Mouse (Mus musculus) erythroblast, embryonic 14.5 days (primary cell): Measurements from ENCODE around the gene Epn1. TPM values are rescaled to one million over a fixed set of nuclear protein-coding genes. Genes with fewer than 3 reads are reported as not detected.

Source experiments
- H3K27me3 ChIP-seq: 2 replicates; pipeline ENCODE4 v1.6.1; 2012; ENCODE audit warnings: inconsistent platforms; ENCODE audit not compliant: control insufficient read depth
- H3K36me3 ChIP-seq: 2 replicates; pipeline ENCODE4 v1.6.1; 2012; ENCODE audit warnings: mild to moderate bottlenecking, inconsistent platforms; ENCODE audit not compliant: control insufficient read depth
- H3K4me1 ChIP-seq: 2 replicates; pipeline ENCODE4 v1.6.1; 2012; ENCODE audit warnings: inconsistent platforms; ENCODE audit not compliant: control insufficient read depth
- H3K4me3 ChIP-seq: replicated peaks from 2 replicates; pipeline ENCODE3; 2012; ENCODE audit warnings: moderate library complexity, mild to moderate bottlenecking, inconsistent platforms
- H3K9me3 ChIP-seq: 2 replicates; pipeline ENCODE4 v1.6.1; 2012; ENCODE audit warnings: low read length, inconsistent platforms, mixed read lengths; ENCODE audit not compliant: control insufficient read depth
- GATA1 ChIP-seq: IDR thresholded peaks from 2 replicates; pipeline ENCODE4 v1.6.1; 2012; ENCODE audit warnings: low read length, inconsistent platforms, mixed read lengths
- TAL1 ChIP-seq: IDR thresholded peaks from 3 replicates; pipeline ENCODE4 v1.6.1; 2012; ENCODE audit warnings: low read length, inconsistent platforms, mixed read lengths
- polyA plus RNA-seq: library from polyadenylated mRNA; stranded (reverse); fragments of >175 nt; gene quantifications from 2 replicates; pipeline ENCODE4 v1.2.3, GENCODE M21; 2012

Epn1 gene
- polyA plus RNA-seq, 1 experiment, result 227 TPM

GRCm38 (mm10) chr7:5038940-5039339 lies 41.1 kb upstream of the Epn1 start:
- Histone ChIP-seq H3K4me1 (peaks cover 27% of the 10 kb centered on the region), H3K9me3 (peaks cover 5% of the 10 kb centered on the region; the same call in 1 of the 2 replicates), H3K4me3 (peak overlapping the region; percentile 88), H3K27me3 (no peaks in the 10 kb centered on the region), H3K36me3 (peaks cover 14% of the 10 kb centered on the region)
- TF ChIP-seq TAL1 (no peak), GATA1 (no peak)

- Histone ChIP-seq H3K4me1 (no peaks in the 10 kb centered on the region; the same call in 1 of the 2 replicates), H3K36me3 (no peaks in the 10 kb centered on the region; the same call in none of the 2 replicates), H3K4me3 (no peak overlapping the region), H3K9me3 (peaks cover 5% of the 10 kb centered on the region), H3K27me3 (peaks cover 16% of the 10 kb centered on the region)
- TF ChIP-seq TAL1 (no peak), GATA1 (no peak)
Measured at GRCm38 (mm10) chr7:5044981-5045380, 35.1 kb upstream of the Epn1 start.

- no peaks in the 10 kb centered on the region; the same call in 1 of the 2 replicates for H3K36me3 ChIP-seq
- peaks cover 5% of the 10 kb centered on the region for H3K9me3 ChIP-seq
- H3K4me1 ChIP-seq, result no peaks in the 10 kb centered on the region
- H3K4me3 ChIP-seq, result no peak overlapping the region
- H3K27me3 ChIP-seq, result peaks cover 27% of the 10 kb centered on the region
- TF ChIP-seq GATA1, result no peak
- TF ChIP-seq TAL1, result no peak
Measured at GRCm38 (mm10) chr7:5046112-5046511, 33.9 kb upstream of the Epn1 start.

- Histone ChIP-seq H3K4me3 (no peak overlapping the region), H3K36me3 (no peaks in the 10 kb centered on the region), H3K9me3 (peaks cover 10% of the 10 kb centered on the region), H3K4me1 (peaks cover 5% of the 10 kb centered on the region), H3K27me3 (peaks cover 39% of the 10 kb centered on the region)
- TF ChIP-seq TAL1 (no peak), GATA1 (no peak)
Measured at GRCm38 (mm10) chr7:5047313-5047712, 32.7 kb upstream of the Epn1 start.

GRCm38 (mm10) chr7:5051193-5052192 lies 28.5 kb upstream of the Epn1 start, which contains the start of gene Zfp580:
Gene Zfp580 (plus strand): TSS chr7:5051538.
- no peak for TF ChIP-seq TAL1
- no peak for TF ChIP-seq GATA1
- Histone ChIP-seq H3K4me3 (peak within 1 kb of the TSS; percentile 56), H3K4me1 (peaks cover 9% of the 10 kb centered on the region)

GRCm38 (mm10) chr7:5052438-5052837 lies 27.6 kb upstream of the Epn1 start:
- peaks cover 90% of the 10 kb centered on the region for H3K27me3 ChIP-seq
- H3K9me3 ChIP-seq, result peaks cover 26% of the 10 kb centered on the region
- H3K36me3 ChIP-seq, result no peaks in the 10 kb centered on the region
- peaks cover 12% of the 10 kb centered on the region for H3K4me1 ChIP-seq
- TF ChIP-seq GATA1 (no peak), TAL1 (no peak)
- H3K4me3 ChIP-seq, result no peak overlapping the region

More at GRCm38 (mm10) chr7:5051193-5052192, 28.5 kb upstream of the Epn1 start, which contains the start of gene Zfp580:
- Histone ChIP-seq H3K36me3 (no peaks in the 10 kb centered on the region), H3K27me3 (peaks cover 81% of the 10 kb centered on the region), H3K9me3 (peaks cover 21% of the 10 kb centered on the region)

- H3K9me3 ChIP-seq, result peaks cover 26% of the 10 kb centered on the region
- no peak for TF ChIP-seq GATA1
- TF ChIP-seq TAL1, result no peak
- peaks cover 95% of the 10 kb centered on the region for H3K27me3 ChIP-seq
- no peak overlapping the region for H3K4me3 ChIP-seq
- H3K4me1 ChIP-seq, result peaks cover 12% of the 10 kb centered on the region
- H3K36me3 ChIP-seq, result no peaks in the 10 kb centered on the region
Measured at GRCm38 (mm10) chr7:5052931-5053343, 27.1 kb upstream of the Epn1 start.

GRCm38 (mm10) chr7:5053456-5054179 lies 26.4 kb upstream of the Epn1 start:
- TF ChIP-seq TAL1 (no peak), GATA1 (no peak)
- no peaks in the 10 kb centered on the region for H3K36me3 ChIP-seq
- H3K4me1 ChIP-seq, result peaks cover 12% of the 10 kb centered on the region
- no peak overlapping the region for H3K4me3 ChIP-seq
- H3K9me3 ChIP-seq, result peaks cover 25% of the 10 kb centered on the region
- H3K27me3 ChIP-seq, result peaks cover 100% of the 10 kb centered on the region

GRCm38 (mm10) chr7:5056651-5057263 lies 23.3 kb upstream of the Epn1 start:
- no peaks in the 10 kb centered on the region for H3K36me3 ChIP-seq
- peak overlapping the region; percentile 1 for H3K4me3 ChIP-seq
- H3K4me1 ChIP-seq, result peaks cover 30% of the 10 kb centered on the region
- H3K27me3 ChIP-seq, result peaks cover 81% of the 10 kb centered on the region
- TF ChIP-seq TAL1 (no peak), GATA1 (no peak)
- H3K9me3 ChIP-seq, result peaks cover 18% of the 10 kb centered on the region; the same call in 1 of the 2 replicates
